In genomic region chr1:33504371-33504770, GRCm38 (mm10) we compare ENCODE assay signal across 14 mouse cellular contexts.
"Had no signal": no experiment of that assay in that cellular context is flagged by ENCODE, and none has a peak within 500 bp of the region (broad histone marks: within the 10 kb centered on the region; RNA-seq: fewer than 3 reads in every experiment).

No protein-coding gene starts in this region.

- DNase-seq: lung, adult 18-20 months; lung, embryonic 14.5 days; lung, postnatal 10 days; lung, postnatal 4 days; midbrain, embryonic 14.5 days; retina, postnatal 1 day; right cerebral cortex, adult 18-20 months; right cerebral cortex, postnatal 25 days; right cerebral cortex, postnatal 4 days; spleen, adult 18-20 months; thymus, adult 18-20 months; thymus, postnatal 14 days; thymus, postnatal 36 days had no signal

- ATAC-seq: midbrain, embryonic 16.5 days had no signal
